Mouse (Mus musculus) MEL (cell line): ENCODE measurements around the gene Pitx1.

Experiments
- CTCF ChIP-seq, 3 experiments: IDR thresholded peaks in 2 of 3; conservative IDR thresholded peaks in 1 of 3; 2 replicates each; pipeline ENCODE4 v1.5.1; 2011 to 2012; ENCODE audit warnings: low read length in 3 of 3, low read depth in 2 of 3, mild to moderate bottlenecking in 2 of 3, improper control_type of control experiment in 1 of 3, inconsistent platforms in 1 of 3, mixed read lengths in 1 of 3, moderate library complexity in 1 of 3; ENCODE audit not compliant: control insufficient read depth in 1 of 3, insufficient read depth in 1 of 3, poor library complexity in 1 of 3, severe bottlenecking in 1 of 3
- MAFK ChIP-seq: IDR thresholded peaks from 2 replicates; pipeline ENCODE4 v1.6.1; 2011; ENCODE audit warnings: low read depth, mild to moderate bottlenecking, low read length, improper control_type of control experiment, borderline replicate concordance
- MAX ChIP-seq: IDR thresholded peaks from 2 replicates; pipeline ENCODE4 v1.6.1; 2011; ENCODE audit warnings: low read length, improper control_type of control experiment

DNA sequence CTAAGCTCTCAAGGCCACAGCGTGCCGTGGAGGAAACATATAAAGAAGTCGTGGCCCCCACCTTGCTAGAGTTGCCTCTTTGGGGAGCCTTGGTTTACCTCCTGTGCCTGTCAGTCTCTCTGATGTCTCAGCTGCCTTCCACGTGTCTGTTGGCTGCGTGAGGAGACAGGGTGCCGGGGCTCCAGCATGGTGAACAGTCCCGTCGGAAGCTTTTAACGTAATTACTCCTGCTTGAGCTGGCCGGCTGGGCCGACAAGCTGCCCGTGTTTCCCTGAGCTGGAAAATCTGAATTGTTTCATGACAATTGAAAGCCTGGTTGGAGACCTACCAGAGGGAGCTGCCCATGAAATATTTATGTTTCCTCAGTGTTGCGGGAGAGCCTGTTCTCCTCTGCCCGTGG lies 4.2 kb upstream of the Pitx1 start:
- no peak for TF ChIP-seq MAX
- TF ChIP-seq CTCF (IDR thresholded peaks at IDR 0.05 in 2 of 3, conservative IDR thresholded peaks at IDR 0.05 in 1 of 3; ENCODE audit: control insufficient read depth in 1 of 3, insufficient read depth in 1 of 3, low read depth in 2 of 3, low read length in 3 of 3, poor library complexity in 1 of 3, severe bottlenecking in 1 of 3), result no peak
- no peak for TF ChIP-seq MAFK
